Mouse (Mus musculus): ENCODE measurements around the gene Lpin2. TPM values are rescaled to one million over a fixed set of nuclear protein-coding genes. Genes with fewer than 3 reads are reported as not detected.

Lpin2 gene
- polyA plus RNA-seq, 1 experiment from 2014 or later = 45.6 TPM

DNA sequence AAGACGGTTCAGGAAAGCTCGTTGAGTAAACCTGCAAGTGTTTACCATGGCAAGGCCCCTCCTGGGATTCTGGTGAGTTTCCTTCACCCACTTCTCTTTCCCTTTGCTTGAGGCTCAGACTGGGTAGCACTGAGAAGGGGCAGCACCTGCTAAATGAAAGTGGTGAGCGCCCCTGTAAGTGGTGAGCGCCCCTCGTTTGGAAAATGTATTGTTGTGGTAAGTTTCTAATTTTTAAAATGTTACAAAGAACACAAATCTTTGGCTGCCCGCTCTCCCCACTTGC, 22.4 kb downstream of the Lpin2 start:
- ATAC-seq (replicated peaks; ENCODE audit: low FRiP score, low read depth) = no peak
- Histone ChIP-seq H3K4me2 (ENCODE audit: low read length) (no peak overlapping the region), H3K9ac (ENCODE audit: low read depth, low read length) (no peak overlapping the region), H3K4me3 (replicated peaks; ENCODE audit: low read depth, low read length) (no peak overlapping the region), H3K9me3 (replicated peaks; ENCODE audit: low read length) (no peaks in the 10 kb centered on the region), H3K27me3 (ENCODE audit: insufficient read depth, low read length) (no peaks in the 10 kb centered on the region), H3K4me1 (replicated peaks; ENCODE audit: insufficient read depth, low read length) (peaks cover 12% of the 10 kb centered on the region), H3K27ac (0 out of 2 replicates have a peak overlapping the region, but pooled peaks have one; percentile 40), H3K36me3 (ENCODE audit: insufficient read depth, low read length) (no peaks in the 10 kb centered on the region)
- no peak for TF ChIP-seq CTCF (IDR thresholded peaks at IDR 0.05; ENCODE audit: low read depth)
- no peak for DNase-seq (ENCODE audit: low spot score)
- 74% methylated on average over 6 of the region's 6 CpGs for WGBS

DNA sequence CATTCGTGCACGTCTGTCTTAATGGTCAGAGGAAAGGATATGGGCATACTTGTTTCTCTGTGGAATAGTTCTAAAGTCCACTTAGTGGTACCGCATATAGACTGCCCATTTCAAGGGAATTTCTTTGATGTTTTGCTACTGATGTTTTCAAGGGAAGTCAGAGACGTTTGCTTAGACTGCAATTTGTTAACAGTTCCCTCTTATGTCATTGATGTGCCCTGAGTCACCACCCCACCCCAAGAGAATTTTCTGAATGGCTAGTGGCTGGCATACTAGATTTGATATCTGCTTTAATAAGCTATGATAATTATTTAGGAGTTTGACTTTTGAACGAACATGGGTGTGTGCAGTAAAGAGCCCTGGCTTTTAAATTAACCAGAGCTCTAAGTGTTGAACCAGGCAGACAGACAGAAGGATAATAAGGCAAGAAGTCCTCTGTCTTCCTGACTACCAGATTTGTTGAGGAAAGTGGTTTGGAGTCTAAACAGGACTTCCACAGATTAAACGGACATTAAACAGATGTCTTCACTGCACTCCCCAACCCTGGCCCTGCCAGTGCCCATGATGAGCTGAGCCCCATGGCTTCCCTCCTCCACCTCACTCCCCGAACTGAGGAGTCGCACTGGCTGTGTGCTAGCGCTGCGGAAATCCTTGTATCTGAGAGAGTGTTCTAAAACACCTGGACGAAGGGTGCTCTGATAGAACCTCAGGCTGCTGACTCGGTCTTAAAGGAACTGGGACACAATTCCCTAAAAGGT, 24.0 kb downstream of the Lpin2 start:
- H3K36me3 ChIP-seq (ENCODE audit: insufficient read depth, low read length) = no peaks in the 10 kb centered on the region
- no peak for TF ChIP-seq CTCF (IDR thresholded peaks at IDR 0.05; ENCODE audit: low read depth)
- H3K4me1 ChIP-seq (replicated peaks; ENCODE audit: insufficient read depth, low read length) = peaks cover 12% of the 10 kb centered on the region
- no peak overlapping the region for H3K4me3 ChIP-seq (replicated peaks; ENCODE audit: low read depth, low read length)
- no peak overlapping the region for H3K4me2 ChIP-seq (ENCODE audit: low read length)
- ATAC-seq (replicated peaks; ENCODE audit: low FRiP score, low read depth) (no peak), DNase-seq (ENCODE audit: low spot score) (no peak)
- H3K27ac ChIP-seq = peak overlapping the region; percentile 42; the same call in 1 of the 2 replicates
- WGBS = 46% methylated on average over 12 of the region's 12 CpGs
- no peak overlapping the region for H3K9ac ChIP-seq (ENCODE audit: low read depth, low read length)
- no peaks in the 10 kb centered on the region for H3K9me3 ChIP-seq (replicated peaks; ENCODE audit: low read length)
- H3K27me3 ChIP-seq (ENCODE audit: insufficient read depth, low read length) = no peaks in the 10 kb centered on the region

DNA sequence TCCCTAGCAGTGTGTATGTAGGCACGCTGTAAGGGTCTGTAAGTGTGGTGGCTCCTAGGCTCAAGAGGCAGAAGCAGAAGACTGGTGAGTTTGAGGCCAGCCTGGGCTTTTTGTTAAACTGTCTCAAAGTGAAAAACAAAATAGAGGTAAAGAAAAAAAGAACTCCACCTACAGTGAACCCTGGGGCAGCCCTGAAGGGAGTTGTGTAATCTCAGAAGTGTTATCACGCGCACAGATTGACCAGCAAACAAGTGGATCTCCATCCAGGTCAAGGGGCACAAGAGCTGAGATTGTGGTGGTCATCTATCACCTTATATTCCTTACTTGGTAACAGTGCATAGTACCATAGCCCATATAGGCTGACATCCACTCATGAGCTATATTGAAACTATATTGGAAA, 24.9 kb downstream of the Lpin2 start:
- WGBS = 87% methylated on average over 3 of the region's 3 CpGs
- H3K36me3 ChIP-seq (ENCODE audit: insufficient read depth, low read length) = no peaks in the 10 kb centered on the region
- TF ChIP-seq CTCF (IDR thresholded peaks at IDR 0.05; ENCODE audit: low read depth) = no peak
- no peaks in the 10 kb centered on the region for H3K9me3 ChIP-seq (replicated peaks; ENCODE audit: low read length)
- ATAC-seq (replicated peaks; ENCODE audit: low FRiP score, low read depth) = no peak
- no peak overlapping the region for H3K4me2 ChIP-seq (ENCODE audit: low read length)
- H3K27me3 ChIP-seq (ENCODE audit: insufficient read depth, low read length) = no peaks in the 10 kb centered on the region
- H3K9ac ChIP-seq (ENCODE audit: low read depth, low read length) = no peak overlapping the region
- DNase-seq (ENCODE audit: low spot score) = no peak
- H3K27ac ChIP-seq = no peak overlapping the region
- peaks cover 11% of the 10 kb centered on the region for H3K4me1 ChIP-seq (replicated peaks; ENCODE audit: insufficient read depth, low read length)
- no peak overlapping the region for H3K4me3 ChIP-seq (replicated peaks; ENCODE audit: low read depth, low read length)

GRCm38 (mm10) chr17:71208376-71208775, 26.0 kb downstream of the Lpin2 start:
- ATAC-seq (replicated peaks; ENCODE audit: low FRiP score, low read depth) = no peak
- 97% methylated on average over 1 of the region's 1 CpGs for WGBS
- H3K4me3 ChIP-seq (replicated peaks; ENCODE audit: low read depth, low read length) = no peak overlapping the region
- DNase-seq (ENCODE audit: low spot score) = no peak
- H3K27ac ChIP-seq = no peak overlapping the region
- H3K27me3 ChIP-seq (ENCODE audit: insufficient read depth, low read length) = no peaks in the 10 kb centered on the region
- TF ChIP-seq CTCF (IDR thresholded peaks at IDR 0.05; ENCODE audit: low read depth) = no peak
- peaks cover 6% of the 10 kb centered on the region for H3K4me1 ChIP-seq (replicated peaks; ENCODE audit: insufficient read depth, low read length)
- no peaks in the 10 kb centered on the region for H3K9me3 ChIP-seq (replicated peaks; ENCODE audit: low read length)
- no peaks in the 10 kb centered on the region for H3K36me3 ChIP-seq (ENCODE audit: insufficient read depth, low read length)
- no peak overlapping the region for H3K9ac ChIP-seq (ENCODE audit: low read depth, low read length)
- H3K4me2 ChIP-seq (ENCODE audit: low read length) = no peak overlapping the region

DNA sequence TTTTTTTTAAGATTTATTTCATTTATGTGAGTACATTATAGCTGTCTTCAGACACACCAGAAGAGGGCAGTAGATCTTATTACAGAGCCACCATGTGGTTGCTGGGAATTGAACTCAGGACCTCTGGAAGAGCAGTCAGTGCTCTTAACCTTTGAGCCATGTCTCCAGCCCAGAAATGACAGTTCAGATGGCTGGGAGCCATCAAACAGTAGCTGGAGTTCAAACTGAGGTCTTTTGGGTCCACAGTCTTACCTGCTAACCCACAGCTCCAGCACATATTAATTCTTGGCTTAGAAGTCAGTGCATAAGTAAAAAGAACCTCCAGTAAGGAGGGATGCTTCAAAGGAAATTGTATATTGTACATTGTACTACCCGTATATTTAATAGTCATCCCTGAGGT, 26.6 kb downstream of the Lpin2 start:
- 96% methylated on average over 1 of the region's 1 CpGs for WGBS
- no peak for ATAC-seq (replicated peaks; ENCODE audit: low FRiP score, low read depth)
- DNase-seq (ENCODE audit: low spot score) = no peak
- no peak overlapping the region for H3K9ac ChIP-seq (ENCODE audit: low read depth, low read length)
- TF ChIP-seq CTCF (IDR thresholded peaks at IDR 0.05; ENCODE audit: low read depth) = no peak
- no peak overlapping the region for H3K27ac ChIP-seq
- H3K27me3 ChIP-seq (ENCODE audit: insufficient read depth, low read length) = no peaks in the 10 kb centered on the region
- no peaks in the 10 kb centered on the region for H3K36me3 ChIP-seq (ENCODE audit: insufficient read depth, low read length)
- no peaks in the 10 kb centered on the region for H3K9me3 ChIP-seq (replicated peaks; ENCODE audit: low read length)
- H3K4me2 ChIP-seq (ENCODE audit: low read length) = no peak overlapping the region
- H3K4me3 ChIP-seq (replicated peaks; ENCODE audit: low read depth, low read length) = no peak overlapping the region
- peaks cover 6% of the 10 kb centered on the region for H3K4me1 ChIP-seq (replicated peaks; ENCODE audit: insufficient read depth, low read length)

DNA sequence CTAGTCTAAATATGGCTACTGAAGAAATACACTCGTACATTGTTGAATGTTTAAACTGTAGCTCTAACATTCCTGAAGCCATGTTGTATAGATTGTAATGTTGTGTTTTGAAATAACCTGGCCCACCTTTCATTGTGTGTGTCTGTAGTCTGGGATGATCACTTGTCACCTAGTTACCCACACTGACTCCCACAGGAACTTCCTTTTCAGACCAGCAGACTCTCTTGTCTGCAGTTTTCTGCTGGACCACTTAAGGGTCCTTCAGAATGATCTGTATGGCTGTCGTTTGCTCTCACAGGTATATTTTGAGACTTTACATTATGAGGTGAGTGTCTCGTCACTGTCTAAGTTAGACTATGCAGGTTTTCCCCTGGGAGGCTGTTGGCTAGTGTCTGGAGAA, 27.6 kb downstream of the Lpin2 start:
- Histone ChIP-seq H3K4me2 (ENCODE audit: low read length) (no peak overlapping the region), H3K36me3 (ENCODE audit: insufficient read depth, low read length) (no peaks in the 10 kb centered on the region), H3K27ac (no peak overlapping the region), H3K27me3 (ENCODE audit: insufficient read depth, low read length) (no peaks in the 10 kb centered on the region), H3K4me1 (replicated peaks; ENCODE audit: insufficient read depth, low read length) (no peaks in the 10 kb centered on the region), H3K9ac (ENCODE audit: low read depth, low read length) (no peak overlapping the region), H3K9me3 (replicated peaks; ENCODE audit: low read length) (no peaks in the 10 kb centered on the region), H3K4me3 (replicated peaks; ENCODE audit: low read depth, low read length) (no peak overlapping the region)
- DNase-seq (ENCODE audit: low spot score) (no peak), ATAC-seq (replicated peaks; ENCODE audit: low FRiP score, low read depth) (no peak)
- no peak for TF ChIP-seq CTCF (IDR thresholded peaks at IDR 0.05; ENCODE audit: low read depth)
- 74% methylated on average over 3 of the region's 3 CpGs for WGBS
